Mouse (Mus musculus) liver, embryonic 16.5 days (tissue): Measurements from ENCODE around the gene Trpm1. TPM values are rescaled to one million over a fixed set of nuclear protein-coding genes. Genes with fewer than 3 reads are reported as not detected.

Source experiments
- ATAC-seq: fragments of 200-750 bp; cut with Nextera tagmentation; 2 replicates; pipeline ENCODE4 v1.8.0; 2017; ENCODE audit warnings: low read depth, mild to moderate bottlenecking, moderate number of reproducible peaks, moderate library complexity
- H3K27ac ChIP-seq: fragments of 300-500 bp; sonication (generic); 2 replicates; pipeline ENCODE4 v1.5.1; 2014; ENCODE audit warnings: mild to moderate bottlenecking, low read length
- H3K27me3 ChIP-seq: fragments of 300-500 bp; sonication (generic); 2 replicates; pipeline ENCODE4 v1.6.1; 2014; ENCODE audit warnings: low read depth, low read length, mixed read lengths; ENCODE audit not compliant: control insufficient read depth, insufficient read depth
- H3K36me3 ChIP-seq: fragments of 300-500 bp; sonication (generic); 2 replicates; pipeline ENCODE4 v1.6.1; 2014; ENCODE audit warnings: mild to moderate bottlenecking; ENCODE audit not compliant: control insufficient read depth, insufficient read depth
- H3K4me1 ChIP-seq: fragments of 300-500 bp; sonication (generic); 2 replicates; pipeline ENCODE4 v1.6.1; 2014; ENCODE audit warnings: low read depth, low read length, mixed read lengths; ENCODE audit not compliant: control insufficient read depth
- H3K4me2 ChIP-seq: fragments of 300-500 bp; sonication (generic); 2 replicates; pipeline ENCODE4 v1.6.1; 2014; ENCODE audit warnings: low read depth, low read length, mixed read lengths
- H3K4me3 ChIP-seq: fragments of 300-500 bp; sonication (generic); 2 replicates; pipeline ENCODE4 v1.5.1; 2014; ENCODE audit warnings: low read depth, mild to moderate bottlenecking, low read length
- H3K9ac ChIP-seq: fragments of 300-500 bp; sonication (generic); 2 replicates; pipeline ENCODE4 v1.6.1; 2014; ENCODE audit warnings: low read depth, low read length
- H3K9me3 ChIP-seq: fragments of 300-500 bp; sonication (generic); replicated peaks from 2 replicates; pipeline ENCODE4 v1.6.1; 2016; ENCODE audit warnings: low read length; ENCODE audit not compliant: control insufficient read depth
- WGBS: fragments of 180-500 bp; shearing (Covaris S2); extraction: QIAGEN DNeasy Blood & Tissue Kit; methylation state at CpG from one replicate; pipeline ENCODE4 v1.1.7; 2014; ENCODE audit not compliant: insufficient replicate concordance; 5-methylcytosine and 5-hydroxymethylcytosine counted together
- polyA plus RNA-seq: library from polyadenylated mRNA; unstranded; fragments of >200 nt; fragmentation: Nextera tagmentation; extraction: Ambion mirVana; gene quantifications from 2 replicates; pipeline ENCODE4 v1.2.1, GENCODE M21; 2015

The Trpm1 gene
- polyA plus RNA-seq, 1 experiment from 2014 or later, result not detected

DNA sequence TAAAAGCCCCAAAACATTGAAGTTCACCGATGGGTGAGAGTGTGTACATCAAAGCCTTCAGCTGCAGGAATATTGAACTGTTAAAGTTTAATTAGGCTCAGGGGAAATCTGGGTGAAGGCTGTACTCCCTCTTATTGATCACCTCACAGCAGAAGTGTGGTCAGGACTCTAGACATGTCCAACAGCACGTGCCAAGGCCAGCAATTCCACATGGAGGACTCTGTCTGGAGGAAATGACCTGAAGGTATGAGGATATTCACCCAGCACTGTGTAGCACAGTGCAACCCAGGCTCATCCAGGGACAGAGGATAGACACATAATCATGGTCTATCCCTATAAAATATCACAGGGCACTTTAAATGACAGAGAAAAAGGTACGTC is 32.3 kb downstream of the Trpm1 start:
- Histone ChIP-seq H3K9ac (no peak overlapping the region), H3K4me2 (no peak overlapping the region), H3K27me3 (no peaks in the 10 kb centered on the region), H3K9me3 (no peaks in the 10 kb centered on the region), H3K36me3 (no peaks in the 10 kb centered on the region), H3K27ac (no peak overlapping the region), H3K4me3 (no peak overlapping the region), H3K4me1 (no peaks in the 10 kb centered on the region)
- 53% methylated on average over 3 of the region's 3 CpGs for WGBS
- no peak for ATAC-seq

DNA sequence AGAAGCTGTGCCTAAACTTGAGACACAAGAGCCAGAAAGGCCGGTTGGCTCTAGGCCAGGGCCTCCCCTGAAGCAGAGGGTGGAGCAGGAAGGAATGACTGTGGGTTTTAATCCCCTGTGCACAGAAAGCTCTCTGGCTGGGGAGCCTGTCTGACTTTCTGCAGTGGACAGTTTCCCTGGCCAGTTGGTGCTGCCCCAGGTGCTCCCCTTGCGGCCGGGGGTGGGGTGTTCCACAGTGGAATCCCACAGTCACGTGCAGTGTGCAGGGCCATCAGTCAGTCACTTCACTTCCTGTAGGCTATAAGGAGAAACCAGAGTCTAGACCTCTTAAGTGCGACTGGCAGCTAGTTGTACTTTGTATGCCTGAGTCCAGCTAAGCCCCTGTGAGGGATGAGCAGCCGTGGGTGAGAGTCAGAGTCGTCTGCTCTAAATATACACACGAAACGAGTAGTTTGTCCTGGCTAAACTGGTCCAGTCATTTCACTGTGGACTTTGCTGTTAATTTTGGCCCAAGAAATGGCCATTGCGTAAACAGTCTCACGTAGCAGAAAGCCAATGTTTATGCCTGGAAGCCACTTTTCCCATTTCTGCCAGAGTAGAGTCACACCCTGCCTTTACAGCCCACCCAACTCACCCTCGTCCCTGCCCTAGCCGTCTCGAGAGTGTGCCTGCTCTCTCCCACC is 38.8 kb downstream of the Trpm1 start:
- peaks cover 5% of the 10 kb centered on the region; the same call in 1 of the 2 replicates for H3K4me1 ChIP-seq
- H3K27ac ChIP-seq, result peak overlapping the region; percentile 24
- peak; percentile 75 for ATAC-seq
- no peak overlapping the region for H3K4me3 ChIP-seq
- WGBS, result 43% methylated on average over 14 of the region's 14 CpGs
- no peak overlapping the region for H3K9ac ChIP-seq
- H3K36me3 ChIP-seq, result no peaks in the 10 kb centered on the region
- no peaks in the 10 kb centered on the region for H3K27me3 ChIP-seq
- H3K9me3 ChIP-seq, result no peaks in the 10 kb centered on the region
- no peak overlapping the region for H3K4me2 ChIP-seq

DNA sequence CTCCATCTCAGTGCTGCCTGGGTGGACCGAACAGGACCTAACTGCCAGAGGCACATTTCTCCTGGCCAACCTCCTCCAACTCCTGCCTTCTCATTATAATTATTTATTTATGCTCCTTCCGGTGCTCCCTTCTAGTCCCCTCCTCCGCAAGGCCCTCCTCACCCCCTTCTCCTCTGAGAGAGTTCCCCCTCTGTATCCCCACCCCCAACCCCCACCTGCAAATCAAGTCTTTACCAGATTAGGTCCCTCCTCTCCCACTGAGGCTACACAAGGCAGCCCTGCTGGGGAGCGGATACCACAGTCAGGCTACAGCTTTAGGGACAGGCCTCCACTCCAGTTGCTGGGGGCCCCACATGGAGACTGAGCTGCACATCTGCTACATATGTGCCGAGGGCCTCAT is 39.8 kb downstream of the Trpm1 start:
- H3K4me3 ChIP-seq, result no peak overlapping the region
- peaks cover 5% of the 10 kb centered on the region; the same call in 1 of the 2 replicates for H3K4me1 ChIP-seq
- no peak overlapping the region for H3K4me2 ChIP-seq
- H3K9me3 ChIP-seq, result no peaks in the 10 kb centered on the region
- H3K36me3 ChIP-seq, result no peaks in the 10 kb centered on the region
- H3K9ac ChIP-seq, result no peak overlapping the region
- ATAC-seq, result no peak
- H3K27me3 ChIP-seq, result no peaks in the 10 kb centered on the region
- H3K27ac ChIP-seq, result no peak overlapping the region
- 57% methylated on average over 5 of the region's 5 CpGs for WGBS

DNA sequence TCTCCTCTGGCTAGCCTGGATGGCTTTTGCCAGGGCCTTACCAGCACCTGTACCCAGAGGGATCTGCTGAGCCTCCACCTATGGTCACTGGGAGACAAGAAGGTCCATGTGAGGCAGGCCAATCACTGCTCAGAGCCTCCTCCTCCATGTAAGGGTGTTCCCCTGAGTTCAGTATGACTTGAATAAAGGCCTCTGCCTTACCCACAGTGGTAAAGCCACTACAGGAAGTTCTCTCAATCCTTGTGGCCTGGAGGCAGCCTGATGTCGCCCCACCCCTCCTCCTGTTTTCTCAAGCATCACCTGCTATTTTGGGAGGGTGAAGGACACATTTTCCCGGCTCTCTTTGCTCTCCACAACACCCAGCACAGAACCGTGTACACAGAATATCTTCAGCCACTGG is 42.5 kb downstream of the Trpm1 start:
- Histone ChIP-seq H3K27me3 (no peaks in the 10 kb centered on the region), H3K36me3 (no peaks in the 10 kb centered on the region), H3K9ac (no peak overlapping the region), H3K9me3 (no peaks in the 10 kb centered on the region), H3K4me2 (no peak overlapping the region), H3K4me1 (peaks cover 5% of the 10 kb centered on the region; the same call in 1 of the 2 replicates), H3K4me3 (no peak overlapping the region), H3K27ac (no peak overlapping the region)
- ATAC-seq, result no peak
- WGBS, result 37% methylated on average over 3 of the region's 3 CpGs

DNA sequence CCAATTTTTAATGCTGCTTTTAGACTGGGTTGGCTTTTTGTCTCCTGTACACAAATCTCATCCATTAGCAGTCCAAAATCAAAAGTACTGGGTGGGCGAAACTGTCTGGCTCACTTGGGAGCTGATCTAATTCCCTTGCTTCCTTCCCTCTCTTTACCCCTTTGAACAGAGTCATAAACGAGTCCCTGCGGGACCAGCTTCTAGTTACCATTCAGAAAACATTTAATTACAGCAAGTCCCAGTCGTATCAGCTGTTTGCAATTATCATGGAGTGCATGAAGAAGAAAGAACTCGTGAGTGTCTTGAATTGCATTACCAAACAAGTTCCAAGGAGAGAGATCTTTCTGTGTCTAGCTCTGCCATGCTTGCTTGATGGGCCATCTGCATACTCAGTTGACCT is 55.1 kb downstream of the Trpm1 start:
- no peaks in the 10 kb centered on the region for H3K9me3 ChIP-seq
- no peak overlapping the region for H3K4me3 ChIP-seq
- 61% methylated on average over 5 of the region's 5 CpGs for WGBS
- no peaks in the 10 kb centered on the region for H3K4me1 ChIP-seq
- H3K9ac ChIP-seq, result no peak overlapping the region
- no peak for ATAC-seq
- no peak overlapping the region for H3K4me2 ChIP-seq
- H3K27me3 ChIP-seq, result no peaks in the 10 kb centered on the region
- no peak overlapping the region for H3K27ac ChIP-seq
- H3K36me3 ChIP-seq, result no peaks in the 10 kb centered on the region

DNA sequence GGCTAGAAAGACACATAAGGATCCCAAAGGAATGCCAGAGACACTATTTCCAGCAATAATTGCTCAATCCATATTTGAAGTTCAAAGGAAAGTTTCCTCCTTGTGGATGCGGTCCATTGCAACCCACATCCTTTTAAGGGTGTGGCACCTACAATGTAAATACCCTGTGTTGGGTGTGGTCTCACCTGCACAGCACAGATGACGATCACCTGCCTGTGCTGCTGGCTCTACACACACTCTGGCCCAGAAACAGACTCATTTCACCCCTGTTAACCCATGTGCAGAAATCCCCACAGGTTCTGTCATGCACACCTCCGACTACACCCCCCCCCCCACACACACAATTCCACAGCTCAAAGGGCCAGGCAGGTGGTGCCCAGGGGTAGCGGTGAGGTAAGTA is 59.2 kb downstream of the Trpm1 start:
- Histone ChIP-seq H3K9me3 (no peaks in the 10 kb centered on the region), H3K27ac (no peak overlapping the region), H3K36me3 (no peaks in the 10 kb centered on the region), H3K27me3 (no peaks in the 10 kb centered on the region), H3K4me3 (no peak overlapping the region), H3K4me2 (no peak overlapping the region), H3K9ac (no peak overlapping the region), H3K4me1 (no peaks in the 10 kb centered on the region)
- 64% methylated on average over 4 of the region's 4 CpGs for WGBS
- ATAC-seq, result no peak

DNA sequence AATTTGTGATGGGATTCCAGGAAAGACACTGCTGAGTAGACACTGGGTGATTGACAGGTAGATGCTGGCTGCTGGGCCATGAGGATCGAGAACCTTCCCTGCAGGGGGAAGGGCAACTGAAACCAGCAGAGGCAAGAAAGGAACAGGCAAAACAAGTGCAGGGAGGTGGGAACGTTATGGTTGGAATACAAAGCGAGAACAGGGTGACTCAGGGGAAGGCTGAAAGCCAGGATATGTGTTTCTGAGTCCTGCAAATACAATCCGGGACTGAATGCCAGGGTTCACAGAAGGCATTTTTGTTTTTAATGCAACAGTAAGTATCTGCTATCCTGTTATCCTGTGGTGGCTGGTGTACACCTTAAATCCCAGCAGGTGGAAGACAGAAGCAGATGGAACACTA is 60.4 kb downstream of the Trpm1 start:
- no peak overlapping the region for H3K4me2 ChIP-seq
- H3K9ac ChIP-seq, result no peak overlapping the region
- no peak for ATAC-seq
- H3K4me1 ChIP-seq, result no peaks in the 10 kb centered on the region
- no peak overlapping the region for H3K27ac ChIP-seq
- 50% methylated on average over 4 of the region's 4 CpGs for WGBS
- H3K36me3 ChIP-seq, result no peaks in the 10 kb centered on the region
- no peak overlapping the region for H3K4me3 ChIP-seq
- H3K27me3 ChIP-seq, result no peaks in the 10 kb centered on the region
- no peaks in the 10 kb centered on the region for H3K9me3 ChIP-seq

DNA sequence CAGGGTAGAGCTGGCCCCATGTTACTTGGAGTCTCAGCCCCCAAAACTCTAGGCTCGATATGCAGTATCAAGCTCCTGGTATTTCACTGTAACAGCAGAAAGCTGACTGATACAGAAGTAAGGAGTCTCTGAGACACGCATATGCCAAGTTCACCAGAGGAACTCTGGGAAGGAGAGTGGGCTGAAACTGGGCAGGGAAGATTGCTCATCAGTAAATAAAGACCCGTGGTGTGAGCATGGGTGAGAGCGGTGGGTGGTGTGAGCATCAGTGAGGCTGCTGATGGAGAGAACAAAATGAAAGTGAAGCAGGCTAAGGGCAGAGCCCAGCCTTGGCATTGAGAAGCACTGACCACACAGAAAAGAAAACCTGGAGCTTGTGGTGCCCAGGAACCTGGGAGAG is 62.0 kb downstream of the Trpm1 start:
- Histone ChIP-seq H3K9ac (no peak overlapping the region), H3K9me3 (no peaks in the 10 kb centered on the region), H3K27ac (no peak overlapping the region), H3K4me3 (no peak overlapping the region), H3K4me1 (no peaks in the 10 kb centered on the region), H3K36me3 (no peaks in the 10 kb centered on the region), H3K27me3 (no peaks in the 10 kb centered on the region), H3K4me2 (no peak overlapping the region)
- WGBS, result 55% methylated on average over 4 of the region's 4 CpGs
- ATAC-seq, result no peak

DNA sequence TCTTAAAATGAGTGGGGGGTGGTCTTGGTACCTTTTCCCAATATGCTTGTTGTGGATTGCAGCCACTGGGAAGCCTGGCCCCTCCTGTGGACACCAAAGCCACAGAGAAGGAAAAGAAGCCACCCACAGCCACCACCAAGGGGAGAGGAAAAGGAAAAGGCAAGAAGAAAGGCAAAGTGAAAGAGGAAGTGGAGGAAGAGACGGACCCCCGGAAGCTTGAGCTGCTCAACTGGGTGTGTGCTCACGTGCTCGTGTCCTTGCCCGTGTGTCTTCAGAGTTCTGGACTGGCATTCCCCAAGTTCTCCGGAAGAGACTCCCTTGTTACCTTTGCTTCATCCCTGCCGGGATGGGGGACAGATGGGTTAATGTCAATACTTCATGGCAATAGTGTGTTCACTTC is 63.8 kb downstream of the Trpm1 start:
- H3K9me3 ChIP-seq, result no peaks in the 10 kb centered on the region
- H3K4me2 ChIP-seq, result no peak overlapping the region
- H3K27ac ChIP-seq, result no peak overlapping the region
- no peaks in the 10 kb centered on the region for H3K27me3 ChIP-seq
- no peaks in the 10 kb centered on the region for H3K36me3 ChIP-seq
- H3K4me3 ChIP-seq, result no peak overlapping the region
- H3K9ac ChIP-seq, result no peak overlapping the region
- H3K4me1 ChIP-seq, result no peaks in the 10 kb centered on the region
- no peak for ATAC-seq
- WGBS, result 36% methylated on average over 7 of the region's 7 CpGs
